Mouse (Mus musculus): ENCODE results near the gene Tnc.

GRCm38 (mm10) chr4:63928192-63928591 is 118.6 kb downstream of the Tnc start:
- TF ChIP-seq POLR2A (IDR thresholded peaks at IDR 0.05; ENCODE audit: control insufficient read depth, extremely low read depth, insufficient read depth, low read length, poor library complexity): no peak
- TF ChIP-seq CTCF (IDR thresholded peaks at IDR 0.05; ENCODE audit: borderline replicate concordance, control insufficient read depth, extremely low read depth, insufficient read depth, low read length, poor library complexity): no peak
